Mouse (Mus musculus) heart, adult 11 months (tissue): ENCODE measurements around the gene Gsk3a.

Source experiments
- DNase-seq: peaks from one replicate; pipeline ENCODE4 v3.0.0; 2022

Gsk3a gene

DNA sequence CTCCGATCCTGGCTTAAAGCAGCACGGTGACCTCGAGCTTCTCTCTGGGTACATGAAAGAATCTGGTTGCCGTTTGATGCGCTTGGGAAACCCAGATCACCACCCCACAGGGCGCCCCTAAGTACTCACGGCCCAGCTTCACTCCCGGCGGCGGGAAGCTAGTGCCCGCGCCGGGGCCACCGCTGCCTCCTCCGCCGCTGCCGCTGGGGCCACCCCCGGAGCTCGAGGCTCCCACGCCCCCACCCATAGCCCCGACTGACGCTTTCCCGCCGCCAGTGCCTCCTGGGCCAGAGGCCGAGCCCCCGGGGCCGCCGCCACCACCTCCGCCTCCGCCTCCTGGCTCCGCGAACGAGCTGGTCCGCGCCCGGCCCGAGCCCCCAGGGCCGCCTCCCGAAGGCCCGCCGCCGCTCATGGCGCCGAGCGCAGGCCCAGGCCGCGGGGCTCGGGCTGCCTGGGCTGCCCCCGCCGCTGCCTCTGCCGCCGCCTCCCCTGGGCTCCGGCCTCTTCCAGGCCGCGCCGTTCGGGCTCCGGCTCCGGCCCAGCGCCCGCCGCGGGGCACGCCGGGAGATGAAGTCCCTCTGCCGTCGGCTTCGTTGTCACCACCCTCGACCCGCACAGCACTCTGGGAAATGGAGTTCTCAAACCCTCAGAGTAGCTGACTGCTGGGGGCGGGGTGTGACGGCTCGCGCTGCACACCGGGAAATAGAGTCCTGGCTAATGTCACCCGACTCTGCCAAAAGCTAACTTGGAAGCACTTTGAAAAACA, at the start of gene Gsk3a:
Gene Gsk3a (minus strand): TSS at position 603 of the 766 bp plus-strand sequence.
- DNase-seq: peak; percentile 100

- peak; percentile 92 for DNase-seq
Observed at GRCm38 (mm10) chr7:25286989-25287388, 49.3 kb upstream of the Gsk3a start.

- DNase-seq: peak; percentile 92
Observed at GRCm38 (mm10) chr7:25285511-25286238, 48.0 kb upstream of the Gsk3a start.

DNA sequence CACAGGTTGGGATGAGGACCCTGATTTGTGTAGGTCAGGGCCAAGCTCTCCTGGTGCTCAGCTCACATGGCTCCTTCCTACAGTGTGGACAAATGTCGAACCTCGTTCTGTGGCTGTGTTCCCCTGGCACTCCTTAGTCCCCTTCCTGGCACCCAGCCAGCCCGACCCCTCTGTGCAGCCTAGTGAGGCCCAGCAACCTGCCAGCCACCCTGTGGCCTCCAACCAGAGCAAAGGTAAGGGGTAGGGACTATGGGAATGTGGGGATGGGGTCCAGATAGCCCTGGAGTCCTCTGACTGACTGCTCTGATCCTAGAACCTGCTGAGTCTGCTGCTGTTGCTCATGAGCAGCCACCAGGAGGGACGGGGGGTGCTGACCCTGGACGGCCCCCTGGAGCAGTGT, 47.1 kb upstream of the Gsk3a start:
- DNase-seq: peak; percentile 94

- DNase-seq: peak; percentile 92
Observed at GRCm38 (mm10) chr7:25284171-25284570, 46.5 kb upstream of the Gsk3a start.

DNA sequence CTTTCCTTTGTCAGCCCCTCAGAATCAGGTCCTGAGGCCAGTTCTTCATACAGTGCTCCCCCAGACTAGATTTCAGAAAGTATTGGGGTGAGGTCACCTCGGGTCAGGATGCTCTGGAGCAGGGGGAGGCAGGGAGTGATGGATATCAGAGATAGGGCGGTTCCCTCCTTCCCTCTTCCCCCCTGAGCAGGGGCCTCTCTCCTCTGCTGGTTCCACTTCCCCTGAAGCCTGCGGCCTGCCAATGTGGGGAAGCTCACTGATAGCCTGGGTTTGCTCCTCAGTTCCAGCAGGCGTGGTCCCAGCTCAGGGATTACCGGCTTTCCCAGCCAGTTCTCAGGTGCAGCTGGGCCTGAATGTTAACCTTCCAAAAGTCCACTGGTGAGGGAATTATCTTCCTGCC, 46.0 kb upstream of the Gsk3a start:
- DNase-seq: peak; percentile 97

- DNase-seq: peak; percentile 98
Observed at GRCm38 (mm10) chr7:25282731-25283211, 45.1 kb upstream of the Gsk3a start.

DNA sequence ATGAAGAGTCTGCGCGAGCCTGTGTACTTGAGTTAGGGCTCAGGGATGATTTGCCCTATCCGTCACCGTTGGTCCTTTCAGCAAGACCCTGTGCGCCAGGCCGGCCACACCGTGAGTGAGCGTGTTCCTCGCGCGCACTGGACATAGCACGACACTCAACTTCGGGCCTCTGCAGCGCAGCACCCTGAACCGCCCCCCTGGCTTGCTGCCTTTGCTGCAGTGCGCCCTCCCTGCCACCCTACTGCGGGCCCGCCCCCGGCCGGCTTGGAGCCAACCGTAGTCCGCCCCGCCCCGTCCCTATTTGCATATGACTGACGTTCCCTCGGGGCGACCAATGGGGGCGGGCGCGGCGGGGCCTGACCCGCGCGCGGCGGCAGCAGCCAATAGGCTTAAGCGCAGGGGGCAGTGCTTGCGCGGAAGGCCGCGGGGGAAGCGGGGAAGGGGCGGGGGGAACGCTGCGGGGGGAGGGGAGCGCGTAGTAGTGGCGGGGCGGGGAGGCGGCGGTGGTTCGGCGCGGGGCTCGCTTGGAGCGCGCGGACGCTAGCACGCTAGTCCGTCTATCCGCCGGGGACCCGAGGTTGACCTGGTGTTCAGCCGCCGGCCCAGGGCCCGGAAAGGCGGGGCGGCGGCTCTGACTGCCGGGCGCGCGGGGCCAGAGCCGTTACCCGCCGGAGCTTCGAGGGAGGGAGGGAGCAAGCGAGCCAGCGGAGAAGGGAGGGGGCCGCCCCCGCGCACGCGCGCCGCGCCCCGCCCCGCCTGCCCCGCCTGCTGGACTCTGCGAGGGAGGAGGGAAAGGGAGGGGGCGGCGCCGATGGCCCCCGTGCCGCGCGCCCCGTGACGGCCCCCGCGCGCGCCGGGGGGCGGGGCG, 44.3 kb upstream of the Gsk3a start:
- DNase-seq: peak; percentile 100

DNA sequence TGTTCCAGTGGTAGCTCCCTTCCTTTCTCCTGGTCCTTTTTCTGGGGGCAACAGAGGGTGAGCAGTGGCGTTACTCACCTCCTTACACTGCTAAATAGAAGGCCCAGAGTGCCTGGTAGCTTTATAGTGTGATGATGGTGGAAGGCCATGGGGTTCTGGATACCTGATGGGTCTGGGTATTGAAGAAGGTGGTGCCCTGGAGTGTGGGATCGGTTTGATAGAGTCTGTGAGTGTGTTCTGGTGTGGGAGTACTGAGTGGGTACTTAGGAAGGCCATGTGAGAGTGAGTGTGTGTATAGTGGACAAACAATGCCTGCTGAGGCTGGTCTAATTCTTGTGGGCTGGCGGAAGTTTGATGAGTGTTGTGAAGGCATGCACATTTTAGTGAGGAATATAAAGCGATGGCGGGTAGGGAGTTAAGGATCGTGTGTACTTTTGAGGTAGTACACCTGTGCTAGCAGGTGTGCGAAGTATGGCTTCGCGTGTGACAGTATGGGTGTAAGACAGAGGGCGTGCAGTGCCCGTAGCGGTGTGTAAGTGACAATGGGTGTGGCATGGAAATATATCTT, 43.6 kb upstream of the Gsk3a start:
- no peak for DNase-seq

DNA sequence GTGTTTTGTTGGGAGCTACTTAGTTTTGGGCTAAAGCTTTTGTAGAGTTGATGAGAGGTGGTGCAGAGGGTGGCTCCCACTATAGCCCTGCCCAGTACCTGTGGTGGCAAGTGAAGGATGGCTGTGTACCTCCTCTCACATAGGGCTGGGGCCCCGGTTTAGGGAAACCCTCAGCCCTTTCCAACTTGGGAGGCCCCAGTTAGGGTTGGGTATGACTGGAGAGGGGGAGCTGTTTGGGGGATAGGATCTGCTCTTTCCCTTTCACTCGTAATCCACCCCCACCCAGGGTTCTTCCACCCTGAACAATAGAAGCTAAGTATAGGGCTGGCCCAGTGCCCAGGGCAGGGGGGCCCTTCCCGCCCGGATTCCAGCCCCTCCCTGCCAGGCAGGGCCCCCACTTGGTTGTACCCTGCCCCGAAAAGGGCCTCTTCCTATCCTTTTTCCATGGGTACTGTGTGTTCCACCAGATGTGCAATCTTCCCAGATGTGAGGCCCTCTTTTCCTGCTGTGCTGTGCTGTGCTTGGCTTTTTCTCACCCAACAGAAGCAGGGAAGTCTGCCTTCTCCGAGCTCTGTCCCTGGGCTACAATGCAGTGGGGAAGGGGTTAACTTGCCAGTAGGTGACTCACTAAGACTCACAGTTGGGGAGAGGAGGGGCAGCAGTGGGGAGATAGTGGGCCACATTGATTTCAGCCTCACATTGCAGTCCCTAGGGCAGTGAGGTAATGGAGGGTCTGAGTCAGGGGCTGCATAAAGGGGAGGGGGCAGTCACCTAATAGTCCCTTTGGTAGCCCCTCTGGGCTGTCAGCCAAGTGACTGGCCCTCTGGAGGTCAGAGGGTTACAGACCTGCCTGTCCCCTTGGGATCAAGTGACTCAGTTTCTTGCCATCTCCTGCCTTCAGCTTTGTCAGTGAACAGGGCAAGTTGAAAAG, 42.5 kb upstream of the Gsk3a start:
- DNase-seq: peak; percentile 99

- DNase-seq: peak; percentile 99
Observed at GRCm38 (mm10) chr7:25279076-25279860, 41.6 kb upstream of the Gsk3a start.

DNA sequence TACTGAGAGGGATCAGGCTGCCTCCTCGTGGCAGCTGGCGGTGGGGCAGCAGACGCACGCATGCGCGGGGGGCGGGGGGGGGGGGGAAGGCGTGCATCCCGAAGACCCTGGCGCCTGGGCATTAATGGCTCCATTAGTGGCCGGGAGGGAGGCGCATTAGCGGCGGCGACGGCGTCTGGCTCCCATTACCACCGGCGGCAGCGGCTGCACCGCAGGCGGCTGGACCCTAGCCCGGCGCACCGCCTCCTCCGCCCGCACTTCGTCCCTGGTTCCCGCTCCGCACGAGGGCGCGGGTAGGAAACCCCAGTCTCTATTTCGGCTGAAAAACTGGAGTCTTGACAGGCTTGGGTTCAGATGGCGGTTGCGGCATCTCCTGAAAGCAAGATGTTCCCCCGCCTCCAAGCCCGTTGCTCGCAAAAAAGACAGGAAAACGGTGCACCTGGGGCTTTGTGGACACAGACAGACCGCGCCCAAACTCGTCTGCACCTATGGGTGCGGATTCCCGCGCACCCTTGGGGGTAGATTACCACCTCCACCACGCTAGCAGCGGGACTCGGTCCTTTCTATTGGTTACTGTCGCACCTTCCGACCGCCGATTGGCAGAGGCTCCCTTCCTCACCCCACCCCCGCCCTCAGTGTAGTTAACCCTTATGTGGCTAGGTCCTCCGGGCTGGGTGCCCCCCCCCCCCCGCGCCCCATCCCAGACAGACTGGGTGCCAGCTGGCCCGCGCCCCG, 40.9 kb upstream of the Gsk3a start:
- DNase-seq: peak; percentile 99

- DNase-seq: no peak
Observed at GRCm38 (mm10) chr7:25277998-25278340, 40.3 kb upstream of the Gsk3a start.

- peak; percentile 93 for DNase-seq
Observed at GRCm38 (mm10) chr7:25277405-25277804, 39.8 kb upstream of the Gsk3a start.

DNA sequence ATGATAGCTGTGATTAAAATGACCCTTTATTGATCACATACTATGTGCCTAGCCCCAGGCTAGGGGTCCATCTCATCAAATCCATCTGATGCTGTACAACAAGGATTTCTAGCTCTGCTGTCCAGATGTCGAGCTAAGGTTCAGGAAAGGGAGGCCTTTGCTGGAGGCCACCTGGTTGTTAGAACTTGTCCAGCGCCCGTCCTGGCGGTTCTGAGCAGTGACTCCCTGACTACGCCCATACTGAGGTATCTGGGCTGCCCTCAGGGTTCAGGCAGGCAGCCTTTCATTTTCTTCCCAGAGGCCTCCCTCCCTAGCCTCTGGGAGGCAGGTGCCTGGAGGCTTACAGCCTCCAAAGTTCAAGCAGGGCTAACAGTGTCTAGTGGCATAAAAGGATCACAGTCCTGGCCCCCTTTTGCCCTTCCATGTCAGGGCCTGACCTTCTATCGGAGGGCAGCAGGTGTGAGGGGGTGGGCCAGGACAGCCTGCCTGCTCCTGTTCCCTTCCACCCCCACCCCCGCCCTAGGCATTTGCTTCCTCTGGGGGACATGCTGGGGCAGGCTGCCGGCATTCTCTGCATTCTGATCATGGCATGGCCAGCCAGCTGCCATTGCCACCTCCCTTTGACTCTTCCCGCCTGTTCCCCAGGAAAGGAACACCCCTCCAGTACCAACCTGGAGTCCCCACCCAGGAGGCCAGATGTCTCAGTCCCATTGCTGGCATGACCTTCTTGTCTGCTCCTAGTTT, 38.1 kb upstream of the Gsk3a start:
- DNase-seq: peak; percentile 91

- peak; percentile 85 for DNase-seq
Observed at GRCm38 (mm10) chr7:25274996-25275395, 37.3 kb upstream of the Gsk3a start.

DNA sequence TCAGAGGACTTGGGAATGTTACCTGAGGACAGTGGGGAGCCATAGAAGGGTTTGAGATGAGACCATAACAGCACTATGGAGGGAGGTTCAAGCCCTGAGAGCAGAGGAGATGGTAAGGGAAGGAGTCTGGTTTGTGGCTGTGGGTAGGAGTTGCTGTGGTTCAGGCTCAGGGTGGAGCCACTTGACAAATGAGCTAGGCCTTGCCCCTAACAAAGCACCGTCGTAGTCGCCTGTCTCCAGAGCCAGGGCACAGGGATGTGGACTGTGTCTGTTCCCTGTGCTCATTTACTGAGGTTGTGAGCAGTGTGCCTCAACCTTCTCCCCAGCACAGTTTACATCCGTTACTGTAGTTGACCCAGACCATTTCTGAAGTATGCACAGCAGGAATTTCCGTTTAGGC, 36.9 kb upstream of the Gsk3a start:
- DNase-seq: no peak

DNA sequence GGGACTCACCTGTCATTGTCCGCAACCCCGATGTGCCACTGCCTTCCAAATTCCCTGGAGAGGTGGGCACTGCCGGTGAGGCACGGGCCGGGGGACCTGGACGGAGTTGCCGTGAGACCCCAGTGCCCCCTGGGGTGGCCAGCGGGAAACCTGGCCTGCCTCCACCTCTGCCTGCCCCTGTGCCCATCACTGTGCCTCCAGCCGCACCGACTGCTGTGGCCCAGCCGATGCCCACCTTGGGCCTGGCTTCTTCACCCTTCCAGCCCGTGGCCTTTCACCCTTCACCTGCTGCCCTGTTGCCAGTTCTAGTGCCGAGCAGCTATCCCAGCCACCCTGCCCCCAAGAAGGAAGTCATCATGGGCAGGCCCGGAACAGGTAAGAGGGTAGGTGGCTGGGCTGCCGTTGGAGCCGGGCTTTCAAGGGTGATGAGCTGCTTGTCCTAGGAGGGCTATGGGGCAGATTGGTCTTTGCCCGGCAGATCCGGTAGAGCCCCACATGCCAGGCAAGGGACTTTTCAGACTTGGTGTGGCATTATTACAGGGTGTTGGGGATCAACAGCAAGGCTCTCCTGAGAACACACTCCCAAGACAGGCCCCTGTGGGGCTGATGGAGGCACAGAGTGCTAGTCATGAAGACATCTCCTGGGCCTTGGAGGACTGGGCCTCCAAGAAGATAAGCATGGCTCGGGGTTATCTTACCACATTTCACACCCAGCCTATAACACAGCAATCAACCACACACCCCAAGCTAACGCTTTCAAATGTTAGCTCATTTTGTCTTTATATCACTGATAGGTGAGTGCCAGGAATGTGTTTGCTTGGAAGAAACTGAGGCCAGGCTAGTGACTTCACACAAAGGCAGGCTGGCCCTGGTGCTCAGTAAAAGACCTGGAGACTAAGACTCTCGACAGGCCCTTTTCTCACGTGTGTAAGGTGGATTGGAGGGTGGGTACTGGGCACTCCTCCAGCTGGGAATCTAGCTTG, 35.9 kb upstream of the Gsk3a start:
- DNase-seq: peak; percentile 91
